Mouse (Mus musculus): ENCODE data around the gene Ces1d. TPM values are rescaled to one million over a fixed set of nuclear protein-coding genes. Genes with fewer than 3 reads are reported as not detected.
"Not testable (repeated sequence)": the region's sequence is repeated elsewhere in the genome, so short reads cannot be mapped to it uniquely, and the experiment has no call there.

The Ces1d gene
- polyA plus RNA-seq, 1 experiment from 2014 or later = 0.20 TPM

- no peak overlapping the region for H3K27ac ChIP-seq (ENCODE audit: low read depth, low read length)
- no peaks in the 10 kb centered on the region for H3K27me3 ChIP-seq (replicated peaks; ENCODE audit: control insufficient read depth, insufficient read depth, low read length)
- H3K4me3 ChIP-seq (ENCODE audit: low read length) = no peak overlapping the region
- H3K9ac ChIP-seq (ENCODE audit: low read depth, low read length) = no peak overlapping the region
- H3K9me3 ChIP-seq (ENCODE audit: control insufficient read depth, low read length) = no peaks in the 10 kb centered on the region
- no peak overlapping the region for H3K4me2 ChIP-seq (ENCODE audit: low read length)
- 90% methylated on average over 3 of the region's 3 CpGs for WGBS
- no peaks in the 10 kb centered on the region for H3K36me3 ChIP-seq (ENCODE audit: control insufficient read depth, insufficient read depth, low read length)
- H3K4me1 ChIP-seq (ENCODE audit: control insufficient read depth, insufficient read depth, low read depth, low read length) = no peaks in the 10 kb centered on the region
- ATAC-seq = no peak
These were observed 24.3 kb upstream of the Ces1d start for GRCm38 (mm10) chr8:93221896-93222295.

DNA sequence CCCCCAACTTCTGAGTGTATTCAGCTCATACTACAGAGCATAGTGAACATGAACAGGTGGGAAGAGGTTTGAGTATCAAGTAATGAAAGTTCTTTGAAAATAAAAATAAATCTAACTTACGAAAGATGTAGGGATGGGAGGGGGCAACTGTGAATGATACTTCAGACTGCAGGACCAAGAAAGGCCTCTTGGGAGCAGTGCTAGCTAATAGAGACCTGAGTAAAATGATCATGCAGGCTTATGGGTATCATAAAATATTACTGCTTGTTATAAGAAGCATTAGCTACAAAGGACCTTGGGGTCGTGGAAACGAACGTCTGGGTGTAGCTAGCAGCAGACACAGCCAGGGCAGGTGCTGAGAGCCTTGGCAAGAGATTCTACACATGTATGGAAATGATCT is 20.2 kb upstream of the Ces1d start:
- Histone ChIP-seq H3K27ac (ENCODE audit: low read depth, low read length) (no peak overlapping the region), H3K4me3 (ENCODE audit: low read length) (no peak overlapping the region), H3K36me3 (ENCODE audit: control insufficient read depth, insufficient read depth, low read length) (no peaks in the 10 kb centered on the region), H3K9ac (ENCODE audit: low read depth, low read length) (no peak overlapping the region), H3K4me2 (ENCODE audit: low read length) (no peak overlapping the region), H3K27me3 (replicated peaks; ENCODE audit: control insufficient read depth, insufficient read depth, low read length) (no peaks in the 10 kb centered on the region), H3K9me3 (ENCODE audit: control insufficient read depth, low read length) (no peaks in the 10 kb centered on the region), H3K4me1 (ENCODE audit: control insufficient read depth, insufficient read depth, low read depth, low read length) (no peaks in the 10 kb centered on the region)
- WGBS = 76% methylated on average over 4 of the region's 4 CpGs
- no peak for ATAC-seq

GRCm38 (mm10) chr8:93217375-93217774 is 19.7 kb upstream of the Ces1d start:
- no peak overlapping the region for H3K27ac ChIP-seq (ENCODE audit: low read depth, low read length)
- 92% methylated on average over 1 of the region's 1 CpGs for WGBS
- H3K4me2 ChIP-seq (ENCODE audit: low read length) = no peak overlapping the region
- H3K4me1 ChIP-seq (ENCODE audit: control insufficient read depth, insufficient read depth, low read depth, low read length) = no peaks in the 10 kb centered on the region
- no peak for ATAC-seq
- H3K4me3 ChIP-seq (ENCODE audit: low read length) = no peak overlapping the region
- no peaks in the 10 kb centered on the region for H3K36me3 ChIP-seq (ENCODE audit: control insufficient read depth, insufficient read depth, low read length)
- H3K9ac ChIP-seq (ENCODE audit: low read depth, low read length) = no peak overlapping the region
- no peaks in the 10 kb centered on the region for H3K27me3 ChIP-seq (replicated peaks; ENCODE audit: control insufficient read depth, insufficient read depth, low read length)
- no peaks in the 10 kb centered on the region for H3K9me3 ChIP-seq (ENCODE audit: control insufficient read depth, low read length)

GRCm38 (mm10) chr8:93211091-93211490 is 13.5 kb upstream of the Ces1d start:
- Histone ChIP-seq H3K9ac (ENCODE audit: low read depth, low read length) (no peak overlapping the region), H3K36me3 (ENCODE audit: control insufficient read depth, insufficient read depth, low read length) (no peaks in the 10 kb centered on the region), H3K27ac (ENCODE audit: low read depth, low read length) (no peak overlapping the region), H3K4me1 (ENCODE audit: control insufficient read depth, insufficient read depth, low read depth, low read length) (no peaks in the 10 kb centered on the region), H3K9me3 (ENCODE audit: control insufficient read depth, low read length) (no peaks in the 10 kb centered on the region), H3K4me2 (ENCODE audit: low read length) (no peak overlapping the region), H3K27me3 (replicated peaks; ENCODE audit: control insufficient read depth, insufficient read depth, low read length) (no peaks in the 10 kb centered on the region), H3K4me3 (ENCODE audit: low read length) (no peak overlapping the region)
- ATAC-seq = no peak

GRCm38 (mm10) chr8:93199146-93199545 is 1.5 kb upstream of the Ces1d start:
- not testable (repeated sequence) for H3K4me2 ChIP-seq (ENCODE audit: low read length); H3K9ac ChIP-seq (ENCODE audit: low read depth, low read length); H3K4me3 ChIP-seq (ENCODE audit: low read length); H3K27ac ChIP-seq (ENCODE audit: low read depth, low read length); H3K4me1 ChIP-seq (ENCODE audit: control insufficient read depth, insufficient read depth, low read depth, low read length); ATAC-seq; H3K9me3 ChIP-seq (ENCODE audit: control insufficient read depth, low read length); H3K27me3 ChIP-seq (replicated peaks; ENCODE audit: control insufficient read depth, insufficient read depth, low read length); H3K36me3 ChIP-seq (ENCODE audit: control insufficient read depth, insufficient read depth, low read length)
- WGBS = 65% methylated on average over 7 of the region's 7 CpGs

- ATAC-seq = no peak
- no peaks in the 10 kb centered on the region for H3K36me3 ChIP-seq (ENCODE audit: control insufficient read depth, insufficient read depth, low read length)
- no peak overlapping the region for H3K27ac ChIP-seq (ENCODE audit: low read depth, low read length)
- H3K4me1 ChIP-seq (ENCODE audit: control insufficient read depth, insufficient read depth, low read depth, low read length) = no peaks in the 10 kb centered on the region
- H3K4me2 ChIP-seq (ENCODE audit: low read length) = no peak overlapping the region
- 92% methylated on average over 5 of the region's 5 CpGs for WGBS
- no peak overlapping the region for H3K4me3 ChIP-seq (ENCODE audit: low read length)
- no peaks in the 10 kb centered on the region for H3K9me3 ChIP-seq (ENCODE audit: control insufficient read depth, low read length)
- H3K9ac ChIP-seq (ENCODE audit: low read depth, low read length) = no peak overlapping the region
- no peaks in the 10 kb centered on the region for H3K27me3 ChIP-seq (replicated peaks; ENCODE audit: control insufficient read depth, insufficient read depth, low read length)
These were observed 1.2 kb downstream of the Ces1d start for GRCm38 (mm10) chr8:93196436-93196835.

- Histone ChIP-seq H3K27me3 (replicated peaks; ENCODE audit: control insufficient read depth, insufficient read depth, low read length) (no peaks in the 10 kb centered on the region), H3K4me1 (ENCODE audit: control insufficient read depth, insufficient read depth, low read depth, low read length) (no peaks in the 10 kb centered on the region), H3K9me3 (ENCODE audit: control insufficient read depth, low read length) (no peaks in the 10 kb centered on the region), H3K27ac (ENCODE audit: low read depth, low read length) (no peak overlapping the region), H3K9ac (ENCODE audit: low read depth, low read length) (no peak overlapping the region), H3K4me3 (ENCODE audit: low read length) (no peak overlapping the region), H3K4me2 (ENCODE audit: low read length) (no peak overlapping the region), H3K36me3 (ENCODE audit: control insufficient read depth, insufficient read depth, low read length) (no peaks in the 10 kb centered on the region)
- 82% methylated on average over 4 of the region's 4 CpGs for WGBS
- ATAC-seq = no peak
These were observed 17.0 kb downstream of the Ces1d start for GRCm38 (mm10) chr8:93180581-93181129.

- H3K27ac ChIP-seq (ENCODE audit: low read depth, low read length) = no peak overlapping the region
- no peak overlapping the region for H3K4me3 ChIP-seq (ENCODE audit: low read length)
- no peak overlapping the region for H3K9ac ChIP-seq (ENCODE audit: low read depth, low read length)
- WGBS = 41% methylated on average over 1 of the region's 1 CpGs
- ATAC-seq = no peak
- H3K36me3 ChIP-seq (ENCODE audit: control insufficient read depth, insufficient read depth, low read length) = no peaks in the 10 kb centered on the region
- H3K27me3 ChIP-seq (replicated peaks; ENCODE audit: control insufficient read depth, insufficient read depth, low read length) = no peaks in the 10 kb centered on the region
- no peaks in the 10 kb centered on the region for H3K4me1 ChIP-seq (ENCODE audit: control insufficient read depth, insufficient read depth, low read depth, low read length)
- no peaks in the 10 kb centered on the region for H3K9me3 ChIP-seq (ENCODE audit: control insufficient read depth, low read length)
- no peak overlapping the region for H3K4me2 ChIP-seq (ENCODE audit: low read length)
These were observed 21.0 kb downstream of the Ces1d start for GRCm38 (mm10) chr8:93176593-93176992.

GRCm38 (mm10) chr8:93174554-93174953 is 23.1 kb downstream of the Ces1d start:
- Histone ChIP-seq H3K4me3 (ENCODE audit: low read length) (no peak overlapping the region), H3K27me3 (replicated peaks; ENCODE audit: control insufficient read depth, insufficient read depth, low read length) (no peaks in the 10 kb centered on the region), H3K9ac (ENCODE audit: low read depth, low read length) (no peak overlapping the region), H3K27ac (ENCODE audit: low read depth, low read length) (no peak overlapping the region), H3K36me3 (ENCODE audit: control insufficient read depth, insufficient read depth, low read length) (no peaks in the 10 kb centered on the region), H3K4me2 (ENCODE audit: low read length) (no peak overlapping the region), H3K9me3 (ENCODE audit: control insufficient read depth, low read length) (no peaks in the 10 kb centered on the region), H3K4me1 (ENCODE audit: control insufficient read depth, insufficient read depth, low read depth, low read length) (no peaks in the 10 kb centered on the region)
- 89% methylated on average over 2 of the region's 2 CpGs for WGBS
- no peak for ATAC-seq
